Mouse (Mus musculus) liver, postnatal 0 days (tissue): ENCODE results near the gene Rwdd3.

Source experiments
- CTCF ChIP-seq: sonication (generic); IDR thresholded peaks from 2 replicates; pipeline ENCODE4 v1.5.1; 2016; ENCODE audit warnings: antibody characterized with exemption, low read depth
- EP300 ChIP-seq: IDR thresholded peaks from 2 replicates; pipeline ENCODE4 v1.6.1; 2016; ENCODE audit warnings: antibody characterized with exemption, low read depth, mild to moderate bottlenecking

GRCm38 (mm10) chr3:121187510-121187909 is 16.0 kb upstream of the Rwdd3 start:
- TF ChIP-seq CTCF (no peak), EP300 (no peak)
